Mouse (Mus musculus) cerebellum, postnatal 4 days (tissue): ENCODE results near the gene Hbq1b.
"Not testable (repeated sequence)": the region's sequence is repeated elsewhere in the genome, so short reads cannot be mapped to it uniquely, and the experiment has no call there.

Source experiments
- DNase-seq, 2 experiments: peaks; one replicate each; pipeline ENCODE4 v3.0.0; 2022; ENCODE audit warnings: low spot score in 2 of 2, mixed read lengths in 1 of 2

The Hbq1b gene

DNA sequence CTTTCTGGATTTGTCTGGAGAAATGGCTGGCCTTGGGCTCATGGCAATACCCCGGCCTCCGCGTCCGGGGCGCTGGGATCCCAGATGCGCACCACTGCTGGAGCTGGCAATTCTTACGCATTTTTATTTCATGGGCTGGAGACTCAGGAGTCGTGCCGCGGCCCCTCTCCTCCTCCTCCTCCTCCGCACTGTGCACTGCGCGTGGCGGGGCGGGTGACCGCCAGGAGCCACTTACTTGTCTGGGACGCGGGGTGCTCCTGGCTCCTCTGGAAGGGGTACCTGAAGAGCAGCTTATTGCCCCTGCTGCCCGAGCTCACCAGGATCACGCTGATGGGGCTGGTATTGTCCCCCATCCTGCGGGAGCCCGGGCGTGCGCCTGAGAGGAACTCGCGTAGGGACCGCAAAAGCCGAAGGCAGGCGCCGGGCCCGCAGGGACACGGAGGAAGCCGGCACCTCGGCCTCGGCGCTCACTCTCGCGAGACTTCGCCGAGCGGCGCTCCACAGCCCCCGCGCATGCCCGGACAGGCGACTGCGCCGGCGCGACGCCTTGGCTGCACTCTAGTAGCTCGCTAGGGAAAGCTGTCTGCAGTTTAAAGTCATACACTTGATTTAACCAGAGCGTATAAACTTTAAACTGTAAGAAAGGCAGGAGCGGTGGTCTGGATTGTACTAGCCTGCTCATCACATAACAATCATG, 19.4 kb upstream of the Hbq1b start, which contains the start of gene Nprl3:
Gene Nprl3 (minus strand): TSS at position 520 of the 697 bp plus-strand sequence.
- peak; percentile 92 to 97 for DNase-seq

DNA sequence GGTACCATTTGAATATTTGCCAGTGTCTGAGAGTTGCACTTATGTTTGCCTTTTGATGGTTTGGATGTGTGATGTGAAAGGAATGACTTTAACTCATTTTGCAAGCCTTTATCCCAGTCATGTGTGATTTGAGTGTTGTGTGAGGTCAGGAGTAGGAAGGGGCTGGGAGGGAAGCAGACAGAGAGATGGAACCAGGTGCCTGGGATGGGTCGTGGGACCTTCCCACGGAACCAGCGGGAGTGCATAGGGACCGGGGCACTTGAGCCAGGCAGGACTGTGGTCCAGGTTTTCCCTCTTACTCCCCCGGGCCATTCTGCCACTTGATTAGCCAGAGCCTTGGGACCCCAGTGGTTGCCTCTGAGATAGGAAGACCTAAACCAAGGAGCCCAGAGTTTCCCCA, 18.8 kb upstream of the Hbq1b start:
- DNase-seq: peak in 1 of 2 experiments; percentile 10

DNA sequence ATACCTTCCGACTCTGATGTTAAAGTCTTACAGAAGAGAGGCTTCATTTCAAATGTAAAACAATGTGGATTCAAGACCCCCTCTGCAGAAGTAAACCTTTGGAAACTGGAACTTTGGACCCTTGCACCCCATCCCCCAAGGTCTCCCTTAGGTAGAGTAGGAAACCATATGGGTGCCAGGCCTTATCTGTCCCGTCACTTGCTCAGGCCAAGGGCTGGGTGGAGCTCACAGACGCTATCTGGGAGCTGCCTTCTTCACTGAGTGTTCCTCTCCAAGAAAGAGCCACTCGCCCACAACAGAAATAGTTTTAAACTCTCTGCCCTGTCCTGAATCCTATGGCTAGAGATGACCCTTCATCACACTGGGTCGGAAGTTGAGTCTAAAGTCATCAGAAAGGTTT, 17.8 kb upstream of the Hbq1b start:
- no peak for DNase-seq

DNA sequence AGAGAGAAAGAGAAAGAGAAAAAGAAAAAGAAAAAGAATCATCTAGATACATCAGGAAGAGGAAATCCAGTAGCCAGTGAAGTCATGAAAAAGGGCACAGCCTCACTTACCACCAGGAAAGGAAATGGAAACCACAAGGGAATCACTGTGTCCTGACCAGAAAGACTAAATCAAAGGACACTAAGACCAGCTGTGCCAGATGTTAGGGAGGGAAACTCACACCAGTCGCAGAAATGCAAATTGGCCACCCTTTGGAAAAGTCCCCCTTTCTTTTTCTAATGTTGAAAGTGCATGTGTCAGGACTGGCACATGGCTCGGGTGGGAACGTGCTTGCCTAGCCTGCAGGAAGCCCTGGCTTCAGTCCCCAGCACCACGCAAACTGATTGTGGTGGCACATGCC, 15.6 kb upstream of the Hbq1b start:
- no peak for DNase-seq

DNA sequence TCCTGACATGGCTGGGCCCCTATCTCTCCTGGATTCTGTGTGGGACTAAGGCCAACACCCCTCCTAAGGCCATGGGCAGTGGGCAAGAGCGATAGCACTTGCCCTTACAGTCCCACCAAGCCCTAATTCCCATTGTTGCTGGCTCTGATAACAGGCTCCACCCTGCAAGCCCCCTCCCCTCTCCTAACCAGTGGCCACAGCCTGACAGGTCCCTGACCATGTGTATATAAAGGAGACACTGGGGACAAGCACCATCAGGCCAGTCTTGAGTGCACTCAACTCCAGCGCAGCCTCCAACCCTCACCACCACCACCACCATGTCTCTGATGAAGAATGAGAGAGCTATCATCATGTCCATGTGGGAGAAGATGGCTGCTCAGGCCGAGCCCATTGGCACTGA, 10.4 kb upstream of the Hbq1b start, which contains the start of gene Hba-x:
Gene Hba-x (plus strand): TSS at position 54 of the 400 bp plus-strand sequence.
- DNase-seq: no peak

DNA sequence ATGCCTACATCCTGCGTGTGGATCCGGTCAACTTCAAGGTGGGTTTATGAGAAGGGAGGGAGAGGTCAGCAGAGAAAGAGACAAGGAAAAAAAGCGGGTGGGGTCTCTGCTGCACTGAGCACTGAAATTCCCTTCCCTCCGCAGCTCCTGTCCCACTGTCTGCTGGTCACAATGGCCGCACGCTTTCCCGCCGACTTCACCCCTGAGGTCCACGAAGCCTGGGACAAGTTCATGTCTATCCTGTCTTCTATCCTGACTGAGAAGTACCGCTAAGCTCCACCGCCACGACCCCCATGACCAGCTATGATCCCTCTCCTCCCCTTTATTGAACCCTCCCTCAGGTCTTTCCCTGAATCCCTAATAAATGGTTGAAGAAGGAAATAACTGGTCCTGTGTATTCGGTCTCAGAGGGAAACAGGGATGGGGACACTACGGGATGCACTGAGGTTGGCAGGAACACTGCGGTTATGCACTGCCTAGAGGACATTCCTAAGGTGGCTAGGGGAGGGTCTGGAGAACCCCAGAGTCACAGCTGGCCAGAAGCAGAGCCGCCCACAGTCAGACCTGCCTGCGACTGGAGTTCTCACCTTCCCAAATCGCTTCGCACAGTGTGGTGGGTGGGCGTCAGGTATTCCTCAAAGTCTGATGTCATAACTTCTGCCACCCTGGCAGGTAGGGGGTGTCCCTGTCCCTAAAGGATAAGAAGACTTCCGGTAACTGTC, 8.9 kb upstream of the Hbq1b start:
- no peak for DNase-seq

DNA sequence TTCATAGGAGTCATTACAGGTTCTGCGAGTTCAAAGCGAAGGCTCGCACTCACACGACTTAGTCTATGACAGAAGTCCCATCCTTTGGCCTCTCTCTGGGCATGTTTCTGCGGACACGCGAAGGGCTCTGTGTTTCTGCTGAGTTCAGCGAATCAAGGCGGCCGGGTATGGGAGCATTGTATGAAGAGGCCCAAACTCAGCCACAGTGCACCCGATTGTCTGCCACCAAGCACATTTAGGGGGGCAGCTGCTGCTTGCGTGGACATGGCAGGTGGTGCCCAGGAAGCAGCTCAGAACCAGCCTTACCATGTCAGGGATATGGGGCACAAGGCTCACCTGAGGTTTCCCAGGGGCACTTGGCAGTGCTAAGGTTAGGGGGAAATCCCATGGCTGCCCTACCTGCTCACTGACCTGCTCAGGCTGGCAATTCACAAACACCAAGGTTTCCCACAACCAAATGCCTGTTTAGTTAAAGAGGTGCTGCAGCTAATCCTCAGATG, 8.3 kb upstream of the Hbq1b start:
- DNase-seq: no peak

DNA sequence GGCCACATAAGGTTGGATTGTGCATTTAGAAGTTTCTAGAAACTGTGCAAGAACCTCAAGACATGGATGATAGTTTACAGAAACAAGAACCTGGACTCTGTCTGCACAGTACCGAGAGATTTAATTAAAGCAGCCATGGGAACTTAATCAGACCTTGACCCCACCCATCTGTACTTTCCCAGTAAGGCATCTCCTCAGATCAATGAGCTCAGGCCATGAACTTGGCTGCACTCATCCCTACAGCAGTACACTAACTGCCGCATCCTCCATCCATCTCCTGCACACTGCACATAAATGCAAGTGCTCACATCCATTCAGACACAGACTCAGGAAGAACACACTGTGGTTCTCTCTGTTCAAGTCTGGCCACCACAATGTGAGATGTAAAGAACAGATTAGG, 6.1 kb upstream of the Hbq1b start:
- DNase-seq: no peak

DNA sequence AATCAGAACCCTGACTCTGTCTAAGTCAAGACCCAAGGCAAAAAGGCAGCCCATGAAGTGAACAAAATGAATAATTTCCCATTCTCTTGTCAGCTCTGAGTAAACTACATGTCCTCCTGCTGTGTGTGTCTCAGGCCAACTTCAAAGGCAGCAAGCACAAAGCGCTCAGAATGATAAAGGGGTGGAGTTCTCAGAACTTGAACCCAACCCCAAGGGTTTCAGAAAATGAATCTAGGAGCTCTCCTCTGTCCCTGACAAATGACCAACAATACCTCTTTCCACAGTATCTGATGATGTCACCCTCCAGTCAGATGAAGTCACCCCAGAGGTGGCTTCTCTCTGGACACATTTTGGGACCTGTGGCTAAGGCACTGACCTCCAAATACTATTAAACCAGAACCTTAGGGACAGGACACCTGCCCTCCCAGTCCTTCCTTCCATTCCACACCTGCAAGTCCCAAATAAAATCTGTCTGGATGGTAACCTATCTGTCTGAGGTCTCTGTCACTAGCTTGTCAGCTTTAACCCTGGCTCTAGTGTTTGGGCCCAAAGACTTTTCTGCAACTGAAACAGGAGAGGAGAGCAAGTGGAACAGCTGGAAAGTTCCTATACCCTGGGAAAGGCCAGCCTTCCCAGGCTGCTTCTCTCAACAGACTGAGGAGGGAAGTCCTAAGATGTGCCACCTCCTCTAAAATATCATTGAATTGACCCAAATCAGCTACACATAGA, 5.2 kb upstream of the Hbq1b start:
- no peak for DNase-seq

DNA sequence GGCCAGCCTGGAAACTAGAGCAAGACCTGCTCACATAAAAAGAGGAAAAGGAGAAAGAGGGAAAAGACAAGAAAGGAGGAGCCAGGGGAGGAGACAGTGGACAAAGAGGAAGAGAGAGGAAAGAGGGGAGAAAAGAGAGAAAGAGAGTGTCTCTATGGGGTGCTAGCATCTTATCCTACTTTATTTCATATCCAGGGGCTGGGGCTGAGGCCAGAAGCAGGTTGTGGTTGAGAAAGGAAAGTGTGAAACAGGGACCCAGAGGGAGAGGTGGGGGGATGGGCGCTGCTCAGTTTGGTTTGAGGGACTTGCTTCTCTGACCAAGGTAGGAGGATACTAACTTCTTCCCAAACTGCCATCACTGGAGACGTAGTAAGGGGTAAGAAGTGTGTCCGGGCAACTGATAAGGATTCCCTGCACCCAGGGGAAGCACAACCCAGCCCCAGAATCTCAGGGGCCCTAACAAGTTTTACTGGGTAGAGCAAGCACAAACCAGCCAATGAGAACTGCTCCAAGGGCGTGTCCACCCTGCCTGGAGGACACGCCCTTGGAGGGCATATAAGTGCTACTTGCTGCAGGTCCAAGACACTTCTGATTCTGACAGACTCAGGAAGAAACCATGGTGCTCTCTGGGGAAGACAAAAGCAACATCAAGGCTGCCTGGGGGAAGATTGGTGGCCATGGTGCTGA, 3.5 kb upstream of the Hbq1b start, which contains the start of gene Hba-a1:
Gene Hba-a1 (plus strand): TSS at position 421 of the 687 bp plus-strand sequence.
- DNase-seq: not testable (repeated sequence)

DNA sequence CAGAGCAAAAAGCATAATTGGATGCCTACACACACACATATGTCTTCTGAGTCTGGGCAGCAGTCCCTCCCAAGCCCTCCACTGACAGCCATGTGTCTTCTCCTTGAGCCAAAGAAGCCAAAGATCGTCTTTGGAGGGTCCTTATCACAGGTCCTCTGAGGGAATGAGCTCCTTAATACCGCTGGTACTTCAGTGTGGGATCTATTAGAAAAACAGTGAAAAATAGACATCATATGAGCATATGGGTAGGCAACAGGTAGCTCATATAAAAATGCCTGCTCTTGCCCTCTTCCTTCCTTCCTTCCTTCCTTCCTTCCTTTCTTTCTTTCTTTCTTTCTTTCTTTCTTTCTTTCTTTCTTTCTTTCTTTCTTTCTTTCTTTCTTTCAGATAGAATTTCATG, 2.2 kb upstream of the Hbq1b start:
- DNase-seq: not testable (repeated sequence)

DNA sequence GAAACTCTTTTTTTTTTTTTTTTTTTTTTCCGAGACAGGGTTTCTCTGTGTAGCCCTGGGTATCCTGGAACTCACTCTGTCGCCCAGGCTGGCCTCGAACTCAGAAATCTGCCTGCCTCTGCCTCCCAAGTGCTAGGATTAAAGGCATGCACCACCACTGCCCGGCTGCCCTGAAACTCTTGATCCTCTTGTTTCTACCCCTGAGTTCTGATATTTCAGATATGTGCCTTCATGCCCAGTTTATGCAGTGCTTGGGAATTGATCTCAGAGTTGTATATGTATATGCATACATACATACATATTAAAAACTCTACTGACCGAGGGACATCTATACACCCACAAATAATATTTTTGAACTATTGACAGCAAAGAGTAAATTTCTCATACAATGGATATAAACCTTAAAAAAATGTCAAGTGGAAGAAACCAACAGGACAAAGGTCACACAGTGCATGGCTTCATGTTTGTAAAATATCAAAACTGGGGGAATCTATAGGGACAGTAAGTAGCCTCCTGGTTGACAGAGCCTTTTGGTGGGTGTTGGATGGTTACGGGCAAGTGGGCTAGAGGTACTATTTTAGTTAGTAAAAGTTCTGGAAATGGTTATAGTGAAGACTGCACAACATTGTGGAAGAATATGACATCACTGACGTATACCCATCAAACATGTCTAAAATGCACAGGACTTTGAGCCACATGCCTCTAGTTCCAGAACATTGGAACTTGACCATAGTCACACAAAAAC, 1.6 kb upstream of the Hbq1b start:
- no peak for DNase-seq

DNA sequence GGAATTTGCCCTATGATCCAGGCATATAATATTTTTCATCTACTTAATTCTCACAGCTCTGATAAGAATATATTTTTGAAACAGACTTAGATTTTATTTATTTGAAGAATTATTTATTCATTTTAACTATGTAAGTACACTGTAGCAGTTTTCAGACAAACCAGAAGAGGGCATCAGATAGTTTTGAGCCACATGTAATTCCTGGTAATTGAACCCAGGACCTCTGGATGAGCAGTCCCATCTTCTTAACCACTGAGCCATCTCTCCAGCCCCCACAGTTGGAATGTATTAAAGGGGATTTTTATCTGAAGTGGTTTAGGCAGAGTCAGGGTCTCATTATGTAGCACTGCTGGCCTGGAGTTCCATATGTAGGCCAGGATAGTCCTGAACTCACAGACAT, 878 bp upstream of the Hbq1b start:
- not testable (repeated sequence) for DNase-seq

DNA sequence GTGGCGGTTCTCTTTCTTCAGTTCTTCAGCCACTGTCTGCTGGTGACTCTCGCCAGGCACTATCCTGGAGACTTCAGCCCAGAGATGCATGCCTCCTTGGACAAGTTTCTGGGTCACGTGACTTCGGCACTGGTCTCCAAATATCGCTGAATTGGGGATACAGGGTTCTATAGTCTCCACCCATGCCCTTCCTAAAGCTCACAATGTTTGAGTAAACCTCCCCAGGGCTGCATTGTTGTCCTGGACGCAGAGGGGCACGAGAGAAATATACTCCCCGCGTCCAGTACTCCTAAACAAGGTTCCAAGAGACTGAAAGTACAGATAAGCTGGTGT, 694 bp downstream of the Hbq1b start:
- DNase-seq: no peak

DNA sequence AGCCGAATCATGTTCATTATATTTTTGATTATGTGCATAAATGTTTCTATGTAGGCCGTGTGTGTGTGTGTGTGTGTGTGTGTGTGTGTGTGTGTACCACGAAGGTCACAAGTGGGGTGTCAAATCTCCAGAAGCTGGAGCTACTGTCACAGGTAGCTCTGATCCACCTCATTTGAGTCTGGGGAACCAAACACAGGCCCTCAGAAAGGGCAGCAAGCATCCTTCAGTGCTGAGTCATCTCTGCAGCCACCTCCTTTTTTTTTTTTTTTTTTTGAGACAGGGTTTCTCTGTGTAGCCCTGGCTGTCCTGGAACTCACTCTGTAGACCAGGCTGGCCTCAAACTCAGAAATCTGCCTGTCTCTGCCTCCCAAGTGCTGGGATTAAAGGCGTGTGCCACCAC, 6.1 kb downstream of the Hbq1b start:
- not testable (repeated sequence) for DNase-seq

DNA sequence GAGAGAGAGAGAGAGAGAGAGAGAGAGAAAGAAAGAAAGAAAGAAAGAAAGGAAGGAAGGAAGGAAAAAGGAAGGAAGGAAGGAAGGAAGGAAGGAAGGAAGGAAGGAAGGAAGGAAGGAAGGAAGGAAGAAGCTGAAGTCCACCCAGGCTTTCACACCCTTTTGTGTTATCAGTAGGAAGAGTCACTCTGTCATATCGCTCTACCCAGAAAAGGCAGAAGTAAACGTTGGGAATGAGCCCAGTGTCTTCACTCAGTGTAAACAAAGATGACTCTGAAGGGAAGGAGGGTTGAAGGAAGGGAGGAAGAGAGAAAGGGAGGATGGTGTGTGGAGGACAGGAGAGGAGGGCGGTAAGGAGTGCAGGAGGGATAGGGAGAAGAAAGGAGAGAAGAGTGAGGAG, 6.7 kb downstream of the Hbq1b start:
- not testable (repeated sequence) for DNase-seq

DNA sequence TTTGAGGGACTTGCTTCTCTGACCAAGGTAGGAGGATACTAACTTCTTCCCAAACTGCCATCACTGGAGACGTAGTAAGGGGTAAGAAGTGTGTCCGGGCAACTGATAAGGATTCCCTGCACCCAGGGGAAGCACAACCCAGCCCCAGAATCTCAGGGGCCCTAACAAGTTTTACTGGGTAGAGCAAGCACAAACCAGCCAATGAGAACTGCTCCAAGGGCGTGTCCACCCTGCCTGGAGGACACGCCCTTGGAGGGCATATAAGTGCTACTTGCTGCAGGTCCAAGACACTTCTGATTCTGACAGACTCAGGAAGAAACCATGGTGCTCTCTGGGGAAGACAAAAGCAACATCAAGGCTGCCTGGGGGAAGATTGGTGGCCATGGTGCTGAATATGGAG, 9.4 kb downstream of the Hbq1b start, which contains the start of gene Hba-a2:
Gene Hba-a2 (plus strand): TSS at position 287 of the 400 bp plus-strand sequence.
- DNase-seq: not testable (repeated sequence)

DNA sequence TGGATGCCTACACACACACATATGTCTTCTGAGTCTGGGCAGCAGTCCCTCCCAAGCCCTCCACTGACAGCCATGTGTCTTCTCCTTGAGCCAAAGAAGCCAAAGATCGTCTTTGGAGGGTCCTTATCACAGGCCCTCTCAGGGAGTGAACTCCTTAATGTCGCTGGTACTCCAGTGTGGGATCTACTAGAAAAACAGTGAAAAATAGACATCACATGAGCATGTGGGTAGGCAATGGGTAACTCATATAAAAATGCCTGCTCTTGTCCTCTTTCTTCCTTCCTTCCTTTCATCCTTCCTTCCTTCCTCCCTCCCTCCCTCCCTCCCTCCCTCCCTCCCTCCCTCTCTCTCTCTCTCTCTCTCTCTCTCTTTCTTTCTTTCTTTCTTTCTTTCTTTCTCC, 10.7 kb downstream of the Hbq1b start:
- DNase-seq: not testable (repeated sequence)

DNA sequence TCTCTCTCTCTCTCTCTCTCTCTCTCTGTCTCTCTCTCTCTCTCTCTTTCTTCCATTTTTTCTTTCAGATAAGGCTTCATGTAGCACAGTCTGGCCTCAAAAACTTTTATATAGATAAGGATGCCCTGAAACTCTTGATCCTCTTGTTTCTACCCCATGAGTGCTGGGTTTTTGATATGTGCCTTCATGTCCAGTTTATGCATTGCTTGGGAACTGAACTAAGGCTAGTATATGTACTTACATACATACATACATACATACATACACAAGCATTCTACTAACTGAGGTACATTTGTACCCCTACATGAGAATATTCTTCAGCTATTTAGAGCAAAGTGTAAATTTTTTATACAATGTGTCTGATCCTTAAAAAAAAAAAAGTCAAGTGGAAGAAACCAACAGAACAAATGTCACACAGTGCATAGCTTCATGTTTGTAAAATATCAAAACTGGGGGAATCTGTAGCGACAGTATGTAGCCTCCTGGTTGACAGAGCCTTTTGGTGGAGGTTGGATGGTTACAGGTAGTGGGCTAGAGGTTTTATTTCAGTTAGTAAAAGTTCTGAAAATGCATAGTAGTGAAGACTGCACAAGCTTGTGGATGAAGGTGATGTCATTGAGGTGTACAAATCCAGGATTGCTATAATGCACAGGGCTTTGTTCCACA, 11.2 kb downstream of the Hbq1b start:
- no peak for DNase-seq

DNA sequence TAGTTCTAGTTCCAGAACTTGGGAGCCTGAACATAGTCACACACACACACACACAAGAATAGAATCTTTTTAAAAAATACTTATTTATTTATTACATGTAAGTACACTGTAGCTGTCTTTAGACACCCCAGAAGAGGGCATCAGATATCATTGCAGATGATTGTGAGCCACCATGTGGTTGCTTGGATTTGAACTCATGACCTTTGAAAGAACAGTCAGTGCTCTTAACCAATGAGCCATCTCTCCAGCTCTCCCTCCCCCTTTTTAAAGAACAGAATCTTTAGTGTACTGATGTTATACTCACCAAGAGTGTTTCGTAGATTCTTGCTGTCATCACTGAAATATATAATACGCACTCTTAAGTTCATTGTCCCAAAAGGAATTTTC, 11.8 kb downstream of the Hbq1b start:
- no peak for DNase-seq
